Mouse (Mus musculus): ENCODE data around the gene Hexdc. TPM values are rescaled to one million over a fixed set of nuclear protein-coding genes. Genes with fewer than 3 reads are reported as not detected.

Hexdc gene
- polyA plus RNA-seq, 1 experiment from 2014 or later: 5.7 TPM

GRCm38 (mm10) chr11:121219776-121220175, 15.5 kb downstream of the Hexdc start:
- ATAC-seq (ENCODE audit: low FRiP score, low TSS enrichment) (no peak), DNase-seq (ENCODE audit: low spot score) (no peak)
- no peak overlapping the region for H3K4me2 ChIP-seq (replicated peaks; ENCODE audit: low read depth)
- no peak overlapping the region for H3K27ac ChIP-seq (replicated peaks)
- no peak overlapping the region for H3K4me3 ChIP-seq (ENCODE audit: low read depth, low read length)
- WGBS: 91% methylated on average over 11 of the region's 11 CpGs
- H3K36me3 ChIP-seq (ENCODE audit: control insufficient read depth, insufficient read depth, low read length): peaks cover 20% of the 10 kb centered on the region
- no peaks in the 10 kb centered on the region for H3K9me3 ChIP-seq (ENCODE audit: control insufficient read depth, low read length)
- no peak overlapping the region for H3K9ac ChIP-seq (ENCODE audit: low read length)
- no peaks in the 10 kb centered on the region for H3K4me1 ChIP-seq (replicated peaks; ENCODE audit: control insufficient read depth, insufficient read depth)
- H3K27me3 ChIP-seq (ENCODE audit: control insufficient read depth, insufficient read depth, low read length): no peaks in the 10 kb centered on the region
- TF ChIP-seq EP300 (optimal IDR thresholded peaks at IDR 0.05) (no peak), CTCF (IDR thresholded peaks at IDR 0.05; ENCODE audit: low read depth) (no peak)

GRCm38 (mm10) chr11:121220771-121221170, 16.5 kb downstream of the Hexdc start:
- 0 out of 2 replicates have a peak, but pooled peaks cover 2% of the 10 kb centered on the region for H3K4me1 ChIP-seq (replicated peaks; ENCODE audit: control insufficient read depth, insufficient read depth)
- H3K4me2 ChIP-seq (replicated peaks; ENCODE audit: low read depth): no peak overlapping the region
- WGBS: 87% methylated on average over 5 of the region's 5 CpGs
- no peaks in the 10 kb centered on the region for H3K9me3 ChIP-seq (ENCODE audit: control insufficient read depth, low read length)
- no peaks in the 10 kb centered on the region for H3K27me3 ChIP-seq (ENCODE audit: control insufficient read depth, insufficient read depth, low read length)
- no peak for TF ChIP-seq EP300 (optimal IDR thresholded peaks at IDR 0.05)
- TF ChIP-seq CTCF (IDR thresholded peaks at IDR 0.05; ENCODE audit: low read depth): no peak
- H3K27ac ChIP-seq (replicated peaks): no peak overlapping the region
- DNase-seq (ENCODE audit: low spot score): no peak
- H3K4me3 ChIP-seq (ENCODE audit: low read depth, low read length): no peak overlapping the region
- no peak for ATAC-seq (ENCODE audit: low FRiP score, low TSS enrichment)
- no peak overlapping the region for H3K9ac ChIP-seq (ENCODE audit: low read length)
- peaks cover 27% of the 10 kb centered on the region for H3K36me3 ChIP-seq (ENCODE audit: control insufficient read depth, insufficient read depth, low read length)

- Histone ChIP-seq H3K4me2 (replicated peaks; ENCODE audit: low read depth) (no peak overlapping the region), H3K27me3 (ENCODE audit: control insufficient read depth, insufficient read depth, low read length) (no peaks in the 10 kb centered on the region), H3K9ac (ENCODE audit: low read length) (no peak overlapping the region), H3K4me3 (ENCODE audit: low read depth, low read length) (no peak overlapping the region), H3K27ac (replicated peaks) (no peak overlapping the region), H3K4me1 (replicated peaks; ENCODE audit: control insufficient read depth, insufficient read depth) (0 out of 2 replicates have a peak, but pooled peaks cover 2% of the 10 kb centered on the region), H3K9me3 (ENCODE audit: control insufficient read depth, low read length) (no peaks in the 10 kb centered on the region), H3K36me3 (ENCODE audit: control insufficient read depth, insufficient read depth, low read length) (peaks cover 27% of the 10 kb centered on the region)
- no peak for ATAC-seq (ENCODE audit: low FRiP score, low TSS enrichment)
- no peak for DNase-seq (ENCODE audit: low spot score)
- TF ChIP-seq EP300 (optimal IDR thresholded peaks at IDR 0.05): no peak
- TF ChIP-seq CTCF (IDR thresholded peaks at IDR 0.05; ENCODE audit: low read depth): no peak
- WGBS: 88% methylated on average over 6 of the region's 6 CpGs
Observed at GRCm38 (mm10) chr11:121221321-121222010, 17.2 kb downstream of the Hexdc start.

GRCm38 (mm10) chr11:121228129-121229017, 24.1 kb downstream of the Hexdc start:
- peak overlapping the region; percentile 77 for H3K4me2 ChIP-seq (replicated peaks; ENCODE audit: low read depth)
- TF ChIP-seq EP300 (optimal IDR thresholded peaks at IDR 0.05) (no peak), CTCF (IDR thresholded peaks at IDR 0.05; ENCODE audit: low read depth) (no peak)
- 13% methylated on average over 21 of the region's 21 CpGs for whole genome bisulfite sequencing
- H3K36me3 ChIP-seq (ENCODE audit: control insufficient read depth, insufficient read depth, low read length): peaks cover 14% of the 10 kb centered on the region; the same call in 1 of the 2 replicates
- DNase-seq (ENCODE audit: low spot score) (no peak), ATAC-seq (ENCODE audit: low FRiP score, low TSS enrichment) (no peak)
- H3K4me1 ChIP-seq (replicated peaks; ENCODE audit: control insufficient read depth, insufficient read depth): peaks cover 6% of the 10 kb centered on the region; the same call in 1 of the 2 replicates
- H3K27me3 ChIP-seq (ENCODE audit: control insufficient read depth, insufficient read depth, low read length): no peaks in the 10 kb centered on the region
- H3K4me3 ChIP-seq (ENCODE audit: low read depth, low read length): peak overlapping the region; percentile 57
- no peaks in the 10 kb centered on the region for H3K9me3 ChIP-seq (ENCODE audit: control insufficient read depth, low read length)
- H3K27ac ChIP-seq (replicated peaks): peak overlapping the region; percentile 84
- H3K9ac ChIP-seq (ENCODE audit: low read length): peak overlapping the region; percentile 63

- TF ChIP-seq EP300 (optimal IDR thresholded peaks at IDR 0.05) (no peak), CTCF (IDR thresholded peaks at IDR 0.05; ENCODE audit: low read depth) (no peak)
- Histone ChIP-seq H3K27me3 (ENCODE audit: control insufficient read depth, insufficient read depth, low read length) (no peaks in the 10 kb centered on the region), H3K9me3 (ENCODE audit: control insufficient read depth, low read length) (no peaks in the 10 kb centered on the region), H3K4me3 (ENCODE audit: low read depth, low read length) (peak within 1 kb of the TSS; percentile 57), H3K4me1 (replicated peaks; ENCODE audit: control insufficient read depth, insufficient read depth) (peaks cover 6% of the 10 kb centered on the region; the same call in 1 of the 2 replicates), H3K27ac (replicated peaks) (peak within 1 kb of the TSS; percentile 84), H3K4me2 (replicated peaks; ENCODE audit: low read depth) (peak within 1 kb of the TSS; percentile 77), H3K9ac (ENCODE audit: low read length) (peak within 1 kb of the TSS; percentile 63), H3K36me3 (ENCODE audit: control insufficient read depth, insufficient read depth, low read length) (peaks cover 11% of the 10 kb centered on the region; the same call in 1 of the 2 replicates)
- under 1% methylated on average over 23 of the region's 23 CpGs for WGBS
- ATAC-seq (ENCODE audit: low FRiP score, low TSS enrichment) (peak; percentile 85), DNase-seq (ENCODE audit: low spot score) (peak; percentile 86)
Observed at GRCm38 (mm10) chr11:121229018-121229439, 24.8 kb downstream of the Hexdc start, which contains the start of gene Cybc1. Gene Cybc1 (minus strand): TSS chr11:121229322.
